Mouse (Mus musculus): Measurements from ENCODE around the gene Dusp22. TPM values are rescaled to one million over a fixed set of nuclear protein-coding genes. Genes with fewer than 3 reads are reported as not detected.

The Dusp22 gene
- polyA plus RNA-seq, 1 experiment from 2014 or later = 19.2 TPM

GRCm38 (mm10) chr13:30755577-30755976, 95.8 kb downstream of the Dusp22 start:
- H3K4me1 ChIP-seq (replicated peaks) = peaks cover 2% of the 10 kb centered on the region
- H3K27me3 ChIP-seq = peaks cover 27% of the 10 kb centered on the region
- H3K36me3 ChIP-seq = no peaks in the 10 kb centered on the region
- H3K9me3 ChIP-seq = no peaks in the 10 kb centered on the region
- 76% methylated on average over 3 of the region's 3 CpGs for WGBS
- H3K4me3 ChIP-seq (replicated peaks) = no peak overlapping the region
- no peak overlapping the region for H3K9ac ChIP-seq (replicated peaks)
- no peak overlapping the region for H3K27ac ChIP-seq
- H3K4me2 ChIP-seq (replicated peaks) = no peak overlapping the region
- no peak for ATAC-seq

DNA sequence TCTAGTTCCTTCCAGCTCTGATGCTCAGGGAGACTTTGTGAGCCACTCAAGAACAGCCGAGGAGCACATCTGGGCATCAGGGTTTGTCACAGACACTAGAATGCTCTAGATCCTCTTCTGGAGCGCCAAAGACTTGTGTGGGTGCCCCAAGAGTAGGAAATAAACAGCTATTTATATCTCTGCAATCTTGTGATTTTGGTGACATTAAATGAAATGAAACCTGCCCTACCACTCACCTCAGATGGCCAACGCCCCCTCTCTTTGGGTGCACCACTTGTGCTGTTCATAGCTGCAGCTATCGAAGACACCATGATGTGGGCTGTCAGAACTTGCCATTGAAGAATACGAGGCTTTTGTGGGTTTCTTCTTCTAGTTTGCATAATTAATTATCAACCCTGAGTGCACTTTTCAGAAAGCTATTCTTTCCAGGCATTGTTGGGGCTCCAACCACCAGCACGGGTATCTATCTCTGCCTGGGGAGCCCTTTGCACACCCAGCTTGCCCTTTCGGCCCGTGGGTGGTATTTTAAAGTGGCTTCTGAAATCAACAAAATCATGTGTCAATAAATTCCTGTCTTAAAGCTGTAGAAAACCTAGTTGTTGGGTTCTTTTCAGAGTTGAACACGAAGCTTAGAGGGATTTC, 96.3 kb downstream of the Dusp22 start:
- ATAC-seq = no peak
- Histone ChIP-seq H3K4me1 (replicated peaks) (no peaks in the 10 kb centered on the region), H3K9me3 (no peaks in the 10 kb centered on the region), H3K4me3 (replicated peaks) (no peak overlapping the region), H3K4me2 (replicated peaks) (no peak overlapping the region), H3K27me3 (peaks cover 22% of the 10 kb centered on the region), H3K9ac (replicated peaks) (no peak overlapping the region), H3K27ac (no peak overlapping the region), H3K36me3 (no peaks in the 10 kb centered on the region)
- 79% methylated on average over 9 of the region's 9 CpGs for WGBS

DNA sequence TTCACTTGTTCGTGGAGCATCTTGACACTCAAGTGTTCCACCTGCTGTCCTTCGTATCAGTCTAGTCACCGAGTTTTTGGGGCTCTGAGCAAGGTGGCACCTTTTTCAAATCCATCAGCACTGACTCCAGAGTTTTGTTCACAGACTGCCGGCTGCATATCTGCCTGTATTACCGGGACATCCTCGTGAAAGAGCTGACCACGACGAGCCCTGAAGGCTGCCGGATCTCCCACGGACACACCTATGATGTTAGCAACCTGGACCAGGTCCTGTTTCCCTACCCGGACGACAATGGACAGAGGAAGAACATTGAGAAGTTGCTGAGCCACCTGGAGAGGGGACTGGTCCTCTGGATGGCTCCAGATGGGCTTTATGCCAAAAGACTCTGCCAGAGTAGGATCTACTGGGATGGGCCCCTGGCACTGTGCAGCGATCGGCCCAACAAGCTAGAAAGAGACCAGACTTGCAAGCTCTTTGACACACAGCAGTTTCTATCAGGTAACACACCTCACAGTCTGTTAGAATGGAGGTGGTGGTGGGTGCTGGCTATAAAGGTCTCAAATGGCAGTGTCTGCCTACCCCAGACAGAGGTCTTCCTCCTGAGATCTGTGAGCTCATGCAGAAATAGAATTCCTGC, 97.6 kb downstream of the Dusp22 start:
- Histone ChIP-seq H3K4me2 (replicated peaks) (no peak overlapping the region), H3K27me3 (peaks cover 9% of the 10 kb centered on the region), H3K9ac (replicated peaks) (no peak overlapping the region), H3K4me3 (replicated peaks) (no peak overlapping the region), H3K9me3 (no peaks in the 10 kb centered on the region), H3K4me1 (replicated peaks) (no peaks in the 10 kb centered on the region), H3K27ac (no peak overlapping the region), H3K36me3 (no peaks in the 10 kb centered on the region)
- 88% methylated on average over 14 of the region's 14 CpGs for WGBS
- no peak for ATAC-seq

DNA sequence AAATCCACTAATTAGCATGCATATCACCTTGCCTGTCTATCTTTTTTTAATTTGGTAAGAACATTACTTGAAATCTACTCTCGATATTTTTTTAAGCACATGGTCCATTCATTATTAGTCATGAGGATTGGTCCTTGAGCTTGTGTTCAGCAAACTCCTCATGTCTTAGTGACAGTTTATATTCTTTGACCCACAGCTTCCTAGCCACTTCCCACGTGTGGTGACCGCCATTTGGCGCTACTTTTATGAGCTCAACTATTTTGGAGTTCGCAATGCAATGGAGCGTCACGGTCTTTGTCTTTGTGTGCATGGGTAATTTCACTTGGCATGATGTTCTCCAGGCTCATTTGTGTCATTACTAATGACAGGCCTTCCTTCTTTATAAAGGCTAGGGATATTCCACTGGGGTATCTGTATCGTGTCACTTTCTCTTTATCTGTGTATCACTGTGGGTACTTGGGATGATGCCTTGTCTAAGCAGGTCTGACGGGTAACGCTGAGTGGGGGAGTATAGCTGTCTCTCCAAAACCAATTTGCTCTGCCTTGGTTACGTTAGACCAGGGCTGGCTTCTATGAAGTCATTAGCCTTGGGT, 99.1 kb downstream of the Dusp22 start:
- no peak for ATAC-seq
- no peaks in the 10 kb centered on the region for H3K4me1 ChIP-seq (replicated peaks)
- H3K27ac ChIP-seq = no peak overlapping the region
- H3K4me3 ChIP-seq (replicated peaks) = no peak overlapping the region
- H3K9me3 ChIP-seq = no peaks in the 10 kb centered on the region
- no peak overlapping the region for H3K4me2 ChIP-seq (replicated peaks)
- no peaks in the 10 kb centered on the region for H3K36me3 ChIP-seq
- no peaks in the 10 kb centered on the region for H3K27me3 ChIP-seq
- 77% methylated on average over 11 of the region's 11 CpGs for WGBS
- H3K9ac ChIP-seq (replicated peaks) = no peak overlapping the region

GRCm38 (mm10) chr13:30760374-30761090, 100.7 kb downstream of the Dusp22 start:
- no peaks in the 10 kb centered on the region for H3K36me3 ChIP-seq

More at GRCm38 (mm10) chr13:30760374-30761090, 100.7 kb downstream of the Dusp22 start:
- 85% methylated on average over 3 of the region's 3 CpGs for WGBS
- H3K27me3 ChIP-seq = no peaks in the 10 kb centered on the region
- no peaks in the 10 kb centered on the region for H3K9me3 ChIP-seq
- ATAC-seq = no peak
- H3K4me1 ChIP-seq (replicated peaks) = no peaks in the 10 kb centered on the region
- H3K27ac ChIP-seq = no peak overlapping the region
- no peak overlapping the region for H3K4me2 ChIP-seq (replicated peaks)
- H3K4me3 ChIP-seq (replicated peaks) = no peak overlapping the region
- H3K9ac ChIP-seq (replicated peaks) = no peak overlapping the region

Other genes with a start within 250 kb of the Dusp22 start
- gene Uqcrfs1, start 114.6 kb upstream of the Dusp22 start, polyA plus RNA-seq (2015; fragmentation: Nextera tagmentation; extraction: Ambion mirVana) = 268 and 283 TPM in 2 replicates
- 0.07 and 0.08 TPM in 2 replicates for gene Irf4, start 89.2 kb downstream of the Dusp22 start, polyA plus RNA-seq (2015; fragmentation: Nextera tagmentation; extraction: Ambion mirVana)

Measured in midbrain, embryonic 13.5 days (tissue).